Mouse (Mus musculus) left cerebral cortex, adult 2 months (tissue): ENCODE measurements around the gene Pcare. TPM values are rescaled to one million over a fixed set of nuclear protein-coding genes. Genes with fewer than 3 reads are reported as not detected.
A peak's percentile ranks its signal among the peaks of the same experiment; 100 is the strongest.

Experiments used
- DNase-seq, 2 experiments: peaks; one replicate each; pipeline ENCODE4 v3.0.0; 2021 to 2022; ENCODE audit warnings: low spot score in 2 of 2, mixed read lengths in 1 of 2; ENCODE audit errors: extremely low spot score in 1 of 2
- H3K27ac ChIP-seq: fragments of 200-600 bp; 2 replicates; pipeline ENCODE4 v1.8.1; 2022
- H3K4me3 ChIP-seq: fragments of 200-600 bp; 2 replicates; pipeline ENCODE4 v1.8.1; 2022
- CTCF ChIP-seq: fragments of 200-600 bp; IDR thresholded peaks from 2 replicates; pipeline ENCODE4 v1.8.1; 2022; ENCODE audit warnings: antibody characterized with exemption, mild to moderate bottlenecking, moderate library complexity
- intact Hi-C: fragments of 180-260 bp; cut with DNase I; formaldehyde crosslinking; loops from one replicate; pipeline ENCODE4 v1.15.1; 2025
- long read RNA-seq, 2 experiments: library from polyadenylated mRNA; stranded (forward); transcript quantifications; one replicate each; pipeline ENCODE4 v2.0.0; 2021; ENCODE audit warnings: borderline mapping rate in 2 of 2
- total RNA-seq, 2 experiments: library from RNA; stranded (reverse); gene quantifications; 2 replicates each; pipeline ENCODE4 v1.2.3; 2021

Pcare gene
- under 1 TPM; 0.32 to 0.33 TPM for total RNA-seq
- long read RNA-seq, experiment 1, full-length matches to known transcripts, result 1 of 1 reads
- long read RNA-seq, experiment 1, partial matches to known transcripts, result 0 of 1 reads
- long read RNA-seq, experiment 1, other reads (novel, unspliced or antisense), result 0 of 1 reads
- long read RNA-seq, experiment 2, full-length matches to known transcripts, result 1 of 4 reads
- long read RNA-seq, experiment 2, partial matches to known transcripts, result 0 of 4 reads
- long read RNA-seq, experiment 2, other reads (novel, unspliced or antisense), result 3 of 4 reads

GRCm38 (mm10) chr17:71752831-71753230 lies at the start of gene Pcare:
TSS of gene Pcare (minus strand) at chr17:71752894.
- no peak within 1 kb of the TSS for H3K4me3 ChIP-seq
- H3K27ac ChIP-seq, result no peak within 1 kb of the TSS
- DNase-seq, result no peak
- intact Hi-C loops, result no loop called here
- TF ChIP-seq CTCF, result no peak

GRCm38 (mm10) chr17:71795521-71796205 lies 43.0 kb upstream of the Pcare start:
- no peak for TF ChIP-seq CTCF
- intact Hi-C loops, result no loop called here

GRCm38 (mm10) chr17:71791622-71792021 lies 38.9 kb upstream of the Pcare start:
- intact Hi-C loops, result no loop called here
- Histone ChIP-seq H3K27ac (no peak overlapping the region), H3K4me3 (no peak overlapping the region)
- no peak for DNase-seq
- no peak for TF ChIP-seq CTCF

More at GRCm38 (mm10) chr17:71795521-71796205, 43.0 kb upstream of the Pcare start:
- no peak overlapping the region for H3K4me3 ChIP-seq
- DNase-seq, result no peak
- no peak overlapping the region for H3K27ac ChIP-seq

GRCm38 (mm10) chr17:71791109-71791508 lies 38.4 kb upstream of the Pcare start:
- Histone ChIP-seq H3K27ac (no peak overlapping the region), H3K4me3 (no peak overlapping the region)
- DNase-seq, result no peak
- intact Hi-C loops, result no loop called here
- no peak for TF ChIP-seq CTCF

- Histone ChIP-seq H3K27ac (no peak overlapping the region), H3K4me3 (no peak overlapping the region)
- TF ChIP-seq CTCF, result no peak
- DNase-seq, result no peak
- intact Hi-C loops, result no loop called here
Observed at GRCm38 (mm10) chr17:71786456-71786855, 33.8 kb upstream of the Pcare start.

GRCm38 (mm10) chr17:71783366-71783735 lies 30.7 kb upstream of the Pcare start:
- peak overlapping the region; percentile 64 for H3K27ac ChIP-seq

GRCm38 (mm10) chr17:71782699-71783365 lies 30.1 kb upstream of the Pcare start:
- DNase-seq, result peak; percentile 43 to 57
- TF ChIP-seq CTCF, result no peak
- Histone ChIP-seq H3K4me3 (peak overlapping the region; percentile 70), H3K27ac (peak overlapping the region; percentile 64)
- intact Hi-C loops, result loop anchor here (2.0 to 5.0 kb wide), 3 partner anchors 89 to 111 kb away; partner anchors contain the start of gene Togaram2

More at GRCm38 (mm10) chr17:71783366-71783735, 30.7 kb upstream of the Pcare start:
- intact Hi-C loops, result loop anchor here (2.0 to 5.0 kb wide), 3 partner anchors 89 to 111 kb away; partner anchors contain the start of gene Togaram2
- peak in 1 of 2 experiments; percentile 26 for DNase-seq
- H3K4me3 ChIP-seq, result peak overlapping the region; percentile 70
- TF ChIP-seq CTCF, result no peak

- peak; percentile 55 to 63 for DNase-seq
- Histone ChIP-seq H3K27ac (peak overlapping the region; percentile 81), H3K4me3 (peak overlapping the region; percentile 70)
- no peak for TF ChIP-seq CTCF
- intact Hi-C loops, result loop anchor here (2.0 to 5.0 kb wide), 3 partner anchors 89 to 110 kb away; partner anchors contain the start of gene Togaram2
Observed at GRCm38 (mm10) chr17:71782242-71782698, 29.6 kb upstream of the Pcare start.

GRCm38 (mm10) chr17:71780945-71781344 lies 28.3 kb upstream of the Pcare start:
- no peak for TF ChIP-seq CTCF
- peak; percentile 52 to 81 for DNase-seq
- no peak overlapping the region for H3K27ac ChIP-seq
- H3K4me3 ChIP-seq, result no peak overlapping the region
- intact Hi-C loops, result loop anchor here (2.0 to 5.0 kb wide), 3 partner anchors 38 to 109 kb away; partner anchors contain the start of gene Togaram2

- no peak for TF ChIP-seq CTCF
- Histone ChIP-seq H3K27ac (no peak overlapping the region), H3K4me3 (no peak overlapping the region)
- intact Hi-C loops, result loop anchor here (2.0 to 5.0 kb wide), 3 partner anchors 38 to 108 kb away; partner anchors contain the start of gene Togaram2
- no peak for DNase-seq
Observed at GRCm38 (mm10) chr17:71780490-71780889, 27.8 kb upstream of the Pcare start.

GRCm38 (mm10) chr17:71778696-71779095 lies 26.0 kb upstream of the Pcare start:
- intact Hi-C loops, result no loop called here
- no peak overlapping the region for H3K4me3 ChIP-seq
- no peak overlapping the region for H3K27ac ChIP-seq
- DNase-seq, result no peak
- TF ChIP-seq CTCF, result peak; percentile 37
